Mouse (Mus musculus) cerebellum, adult 2 months (tissue): Measurements from ENCODE around the gene Sptlc3.

Source experiments
- CTCF ChIP-seq: fragments of 200-500 bp; IDR thresholded peaks from 2 replicates; pipeline ENCODE4 v1.5.1; 2011; ENCODE audit warnings: low read depth, mild to moderate bottlenecking, control low read depth, low read length, moderate library complexity, borderline replicate concordance; ENCODE audit not compliant: insufficient read depth
- POLR2A ChIP-seq: fragments of 200-500 bp; IDR thresholded peaks from 2 replicates; pipeline ENCODE4 v1.6.1; 2011; ENCODE audit warnings: low read length, control low read depth, borderline replicate concordance; ENCODE audit not compliant: insufficient read depth

GRCm38 (mm10) chr2:139626496-139626895, 132.8 kb downstream of the Sptlc3 start:
- no peak for TF ChIP-seq POLR2A
- TF ChIP-seq CTCF, result no peak
